Mouse (Mus musculus) kidney, postnatal 14 days (tissue): ENCODE data around the gene Msi1.

Experiments
- DNase-seq: peaks from one replicate; pipeline ENCODE4 v3.0.0; 2022; ENCODE audit warnings: mixed read lengths

Msi1 gene

DNA sequence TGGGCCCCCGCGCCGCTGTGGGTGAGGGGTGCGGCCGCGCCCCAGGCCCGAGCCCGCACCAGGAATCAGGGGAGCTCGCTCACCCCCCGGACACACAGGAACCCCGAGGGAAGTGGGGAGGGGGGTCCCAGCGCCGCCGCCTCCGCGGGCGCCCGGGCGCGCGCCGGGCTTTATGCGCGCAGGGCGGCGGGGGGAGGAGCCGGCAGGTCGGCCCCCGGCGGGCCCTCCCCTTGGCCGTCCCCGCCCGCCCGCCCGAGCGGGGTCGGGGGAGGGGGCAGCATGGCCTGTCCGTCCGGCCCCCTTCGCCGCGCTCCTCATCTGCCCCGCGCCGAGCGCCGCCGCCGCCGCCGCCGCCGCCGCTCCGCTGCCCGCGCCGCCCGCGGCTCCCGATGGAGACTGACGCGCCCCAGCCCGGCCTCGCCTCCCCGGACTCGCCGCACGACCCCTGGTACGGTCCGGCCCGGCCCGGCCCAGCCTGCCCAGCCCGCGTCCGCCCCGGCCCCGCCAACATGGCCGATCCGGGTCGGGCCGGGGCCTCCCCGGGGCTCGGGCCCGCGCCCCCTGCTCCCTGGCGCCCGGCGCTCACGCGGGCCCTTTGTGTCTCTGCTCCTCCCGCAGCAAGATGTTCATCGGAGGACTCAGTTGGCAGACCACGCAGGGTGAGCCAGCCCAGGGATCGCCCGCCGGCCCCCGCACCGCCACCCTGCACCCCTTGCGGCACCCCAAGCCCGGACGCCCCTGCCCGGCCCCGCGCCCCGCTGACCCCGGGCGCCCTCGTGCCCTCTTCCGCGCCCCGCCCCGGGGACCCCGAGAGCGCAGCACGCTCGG is at the start of gene Msi1:
Msi1 (plus strand) TSS at position 241 of the 828 bp plus-strand sequence.
- DNase-seq = peak; percentile 51

DNA sequence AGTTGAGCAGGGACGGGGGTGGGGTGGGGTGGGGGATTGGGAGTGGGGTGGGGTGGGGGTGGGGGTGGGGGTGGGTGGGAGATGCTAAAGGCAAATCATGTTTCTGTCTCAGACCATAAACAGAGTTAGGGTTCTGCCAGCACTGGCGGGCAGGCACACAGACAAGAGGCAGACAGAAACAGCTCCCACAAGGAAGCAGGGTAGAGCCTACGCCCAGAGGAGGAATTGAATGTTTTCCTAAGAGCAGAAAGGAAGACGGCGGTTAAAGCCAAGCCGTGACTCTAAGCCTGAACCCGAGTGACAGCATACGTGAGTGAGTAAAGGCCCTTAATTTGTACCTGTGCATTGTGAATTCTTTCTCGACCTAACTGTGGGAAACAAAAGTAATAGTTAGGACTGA is 37.5 kb upstream of the Msi1 start:
- DNase-seq = no peak

DNA sequence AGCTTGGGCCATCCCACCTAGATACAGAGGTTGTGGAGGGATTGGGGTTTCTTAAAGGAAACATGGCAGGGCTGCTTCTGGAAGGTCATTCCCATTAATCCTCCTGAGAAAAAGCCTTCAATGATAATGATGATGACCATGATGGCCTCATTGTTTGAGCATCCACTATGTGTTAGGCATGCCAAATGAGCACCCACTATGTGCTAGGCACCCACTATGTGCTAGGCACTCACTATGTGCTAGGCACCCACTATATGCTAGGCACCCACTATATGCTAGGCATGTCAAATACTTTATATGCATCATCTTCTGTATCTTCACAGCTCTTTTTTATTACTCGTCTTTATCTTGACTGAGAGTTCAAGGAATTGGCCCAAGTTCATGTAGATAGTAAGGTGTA is 36.4 kb upstream of the Msi1 start:
- no peak for DNase-seq

DNA sequence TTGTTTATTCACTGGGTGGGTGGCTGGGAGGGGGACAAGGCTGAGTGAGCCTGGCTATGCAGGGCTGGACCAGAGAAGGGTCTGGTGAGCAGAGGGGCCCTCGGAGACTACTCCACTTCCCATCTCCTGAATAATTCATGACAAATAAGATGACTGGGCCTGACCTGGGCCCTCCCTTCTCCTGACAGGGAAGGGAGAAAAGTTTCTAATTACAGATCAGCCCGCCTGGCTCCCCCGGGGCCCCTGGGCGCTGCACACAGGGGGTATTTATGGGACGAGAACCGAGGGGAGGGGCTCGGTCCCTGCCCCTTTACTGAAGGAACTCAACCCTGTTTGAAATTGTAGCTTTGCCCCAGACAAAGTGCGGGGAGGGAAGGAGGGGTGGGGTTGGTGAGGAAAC is 35.2 kb upstream of the Msi1 start:
- no peak for DNase-seq

DNA sequence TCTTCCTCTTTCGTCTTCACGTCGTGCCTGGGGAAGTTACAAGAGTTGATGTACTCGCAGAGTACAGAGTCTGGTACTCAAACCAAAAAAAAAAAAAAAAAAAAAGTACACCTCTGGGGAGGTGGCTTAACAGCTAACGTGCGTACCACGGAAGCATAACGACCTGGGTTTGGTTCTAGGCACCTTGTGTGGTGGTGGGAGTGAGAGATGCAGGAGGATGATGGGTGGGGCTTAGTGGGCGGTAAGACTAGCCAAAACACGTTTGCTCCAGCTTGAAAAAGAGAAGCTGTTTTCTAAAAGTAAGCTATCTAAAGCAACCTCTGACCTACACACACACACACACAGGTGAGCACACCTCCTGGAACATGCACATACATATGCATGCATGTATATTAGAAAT is 34.6 kb upstream of the Msi1 start:
- no peak for DNase-seq

DNA sequence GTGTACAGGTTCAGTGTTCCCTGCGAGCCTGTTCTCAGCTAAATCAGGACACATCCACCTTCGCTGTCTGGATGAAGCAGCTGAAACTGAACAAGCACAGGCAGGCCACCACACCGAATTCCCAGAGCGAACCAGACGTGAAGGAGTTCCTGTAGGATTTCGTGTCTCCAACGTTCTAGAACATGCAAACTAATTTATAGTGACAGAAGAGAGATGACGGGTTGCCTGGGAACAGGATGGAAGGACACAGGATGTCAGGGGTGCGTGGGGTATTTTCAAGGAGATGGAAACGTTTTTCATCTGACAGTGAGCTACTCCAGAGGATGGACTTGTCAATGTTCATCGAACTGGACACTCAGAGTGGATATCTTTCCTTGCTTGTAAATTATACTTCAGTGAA is 32.7 kb upstream of the Msi1 start:
- no peak for DNase-seq

DNA sequence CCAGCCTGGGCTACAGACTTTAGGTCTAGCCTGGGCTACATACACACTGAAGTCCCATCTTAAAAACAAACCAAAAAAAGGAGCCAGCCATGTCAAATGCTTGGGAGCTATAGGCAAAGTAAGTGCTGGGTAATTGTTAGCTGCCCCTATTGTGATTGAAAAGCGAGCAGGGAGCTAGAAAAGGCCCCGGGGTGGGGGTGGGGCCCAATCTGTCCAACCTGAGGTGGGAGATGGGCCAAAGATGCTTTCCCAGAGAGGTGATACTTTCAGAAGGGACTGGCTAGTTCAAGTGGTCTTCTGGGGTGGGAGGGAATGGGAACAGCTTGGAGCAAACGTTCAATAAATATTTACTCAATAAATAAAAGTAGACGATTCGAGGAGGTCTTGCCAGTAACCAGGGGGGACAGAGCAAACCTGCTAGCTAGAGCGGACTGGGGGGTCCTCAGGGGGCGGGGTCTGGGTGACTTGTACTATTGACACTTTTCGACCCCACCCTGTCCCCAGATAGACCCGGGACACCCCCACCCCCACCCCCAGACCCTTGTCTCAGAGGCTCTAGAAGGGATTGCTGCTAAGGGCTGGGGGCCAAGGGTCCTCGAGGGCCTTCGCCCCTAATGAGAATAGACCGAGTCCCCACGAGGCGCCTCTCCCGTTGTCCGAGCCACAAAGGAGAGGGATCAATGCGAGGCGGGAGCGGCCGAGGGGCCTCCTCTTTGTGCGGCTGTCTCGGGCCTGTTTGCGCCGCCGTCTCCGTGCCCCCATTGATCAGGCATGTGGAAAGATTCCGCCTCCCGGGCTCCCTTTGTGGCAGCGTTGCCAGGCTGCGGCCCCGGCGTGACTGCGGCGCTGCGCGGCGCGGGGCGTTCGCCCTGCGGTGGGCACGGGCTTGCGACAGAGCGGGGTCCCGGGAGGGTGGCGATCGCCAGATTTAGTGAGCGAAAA is 31.3 kb upstream of the Msi1 start:
- DNase-seq = no peak

DNA sequence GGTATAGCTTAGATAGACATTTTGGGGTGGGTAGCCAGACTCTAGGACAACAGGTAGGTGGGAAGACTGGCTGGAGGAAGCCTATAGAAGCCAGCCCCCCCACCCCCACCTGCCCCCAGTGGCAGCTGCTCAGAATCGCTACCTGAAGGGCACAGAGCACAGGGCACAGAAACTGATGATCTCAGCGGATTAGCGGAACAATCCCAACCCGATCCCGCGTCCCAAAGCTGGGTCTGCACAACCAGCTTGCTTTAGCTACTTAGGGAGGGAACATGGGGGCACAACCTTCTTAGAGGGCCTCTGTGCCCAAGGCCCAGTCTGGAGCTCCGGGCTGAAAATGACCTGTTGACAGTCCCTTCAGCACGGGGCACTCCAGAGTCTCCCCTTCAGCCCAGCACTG is 27.3 kb upstream of the Msi1 start:
- DNase-seq = no peak

DNA sequence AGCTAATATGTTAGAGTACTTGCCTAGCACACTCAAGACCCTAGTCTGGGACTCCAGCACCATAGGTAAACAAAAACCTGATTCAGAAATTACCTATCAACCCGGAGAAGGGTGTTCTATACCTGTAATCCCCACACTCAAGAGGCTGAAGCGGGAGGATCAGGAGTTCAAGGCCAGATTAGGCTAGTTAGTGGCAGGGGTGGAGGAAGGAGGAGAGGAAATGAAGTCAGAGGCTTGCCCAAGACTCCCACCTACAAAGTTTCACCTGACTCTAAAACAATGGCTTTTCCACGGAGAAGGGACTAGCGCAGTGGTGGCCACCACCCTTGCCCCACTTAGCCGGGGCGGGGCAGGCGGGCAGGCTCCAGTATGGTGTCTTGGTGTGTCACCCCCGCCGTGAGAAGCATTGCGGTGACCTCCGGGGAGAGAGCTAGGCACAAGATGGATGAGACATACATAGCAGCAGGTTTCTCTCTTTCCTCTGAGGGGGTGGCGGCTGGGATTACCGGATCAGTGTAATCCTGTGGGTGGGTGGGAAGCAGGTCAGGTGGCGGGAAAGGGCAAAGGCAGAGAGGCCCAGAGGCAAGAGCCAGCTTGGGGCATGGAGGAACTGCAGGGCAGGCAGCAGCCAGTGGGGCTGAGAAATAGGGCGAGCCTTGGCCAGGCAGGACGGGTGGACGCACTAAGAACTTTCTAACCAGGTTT is 25.8 kb upstream of the Msi1 start:
- DNase-seq = no peak

DNA sequence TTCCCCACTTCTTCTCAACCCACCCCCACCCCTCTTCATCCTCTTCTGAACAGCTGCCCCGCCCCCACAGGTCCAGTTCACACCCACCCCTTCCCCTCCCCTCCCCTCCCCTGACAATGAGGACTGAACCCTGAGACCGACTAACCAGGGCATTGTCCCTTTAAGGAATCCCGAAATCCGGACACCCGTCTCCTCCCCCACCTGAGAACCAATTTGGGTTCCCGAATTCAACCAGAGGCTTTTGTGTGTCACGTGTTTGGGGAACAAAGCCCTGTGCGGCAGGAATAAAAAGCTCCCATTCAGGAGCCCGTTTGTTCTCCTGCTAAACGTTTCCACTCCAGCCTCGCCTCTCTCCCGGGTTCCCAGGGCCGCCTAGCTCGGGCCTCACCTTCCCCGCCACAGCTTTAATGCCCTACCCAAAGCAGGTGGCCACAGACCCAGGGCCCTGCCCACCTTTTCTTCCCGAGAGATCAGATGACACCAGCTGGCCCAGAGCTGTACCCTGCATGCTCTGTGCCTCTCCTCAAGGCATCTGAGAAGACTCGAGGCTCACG is 25.1 kb upstream of the Msi1 start:
- no peak for DNase-seq

DNA sequence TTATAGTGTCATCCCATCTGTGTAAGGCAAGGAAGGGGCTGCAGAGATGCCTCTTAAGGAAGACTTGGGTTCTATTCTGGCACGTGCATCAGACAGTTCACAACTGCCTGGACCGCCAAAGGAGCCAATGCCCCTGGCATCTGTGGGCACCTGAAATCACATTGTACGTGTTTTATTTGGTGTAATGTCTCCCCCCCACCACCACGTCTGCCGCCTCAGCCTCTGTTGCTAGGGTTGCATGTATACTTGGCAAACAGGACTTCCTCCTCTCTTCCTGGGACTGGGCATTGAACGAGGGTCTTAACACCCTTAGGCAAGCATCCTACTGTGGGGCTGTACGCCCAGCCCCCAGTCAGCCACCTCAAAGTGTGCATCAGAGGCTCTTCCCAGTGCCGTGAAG is 24.2 kb upstream of the Msi1 start:
- no peak for DNase-seq

DNA sequence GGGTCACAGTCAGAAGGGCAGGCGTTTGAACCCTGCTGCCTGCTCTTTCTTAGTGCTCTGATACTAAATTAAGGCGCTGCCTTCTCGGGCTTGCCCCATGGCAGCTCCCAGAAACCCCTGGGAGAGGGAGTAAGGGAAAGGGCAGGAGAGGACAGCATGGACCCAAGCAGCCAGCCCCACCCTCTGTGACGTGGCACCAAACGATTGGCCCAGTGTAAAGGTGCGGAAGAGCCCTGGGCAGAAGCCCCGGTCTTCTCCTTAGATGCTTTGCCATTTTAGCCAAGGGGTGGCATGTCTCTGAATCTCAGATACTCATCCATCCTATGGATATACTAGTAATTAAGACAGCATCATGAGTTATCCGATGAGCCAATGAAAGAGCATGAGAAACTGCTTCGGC is 21.3 kb upstream of the Msi1 start:
- DNase-seq = peak; percentile 29

DNA sequence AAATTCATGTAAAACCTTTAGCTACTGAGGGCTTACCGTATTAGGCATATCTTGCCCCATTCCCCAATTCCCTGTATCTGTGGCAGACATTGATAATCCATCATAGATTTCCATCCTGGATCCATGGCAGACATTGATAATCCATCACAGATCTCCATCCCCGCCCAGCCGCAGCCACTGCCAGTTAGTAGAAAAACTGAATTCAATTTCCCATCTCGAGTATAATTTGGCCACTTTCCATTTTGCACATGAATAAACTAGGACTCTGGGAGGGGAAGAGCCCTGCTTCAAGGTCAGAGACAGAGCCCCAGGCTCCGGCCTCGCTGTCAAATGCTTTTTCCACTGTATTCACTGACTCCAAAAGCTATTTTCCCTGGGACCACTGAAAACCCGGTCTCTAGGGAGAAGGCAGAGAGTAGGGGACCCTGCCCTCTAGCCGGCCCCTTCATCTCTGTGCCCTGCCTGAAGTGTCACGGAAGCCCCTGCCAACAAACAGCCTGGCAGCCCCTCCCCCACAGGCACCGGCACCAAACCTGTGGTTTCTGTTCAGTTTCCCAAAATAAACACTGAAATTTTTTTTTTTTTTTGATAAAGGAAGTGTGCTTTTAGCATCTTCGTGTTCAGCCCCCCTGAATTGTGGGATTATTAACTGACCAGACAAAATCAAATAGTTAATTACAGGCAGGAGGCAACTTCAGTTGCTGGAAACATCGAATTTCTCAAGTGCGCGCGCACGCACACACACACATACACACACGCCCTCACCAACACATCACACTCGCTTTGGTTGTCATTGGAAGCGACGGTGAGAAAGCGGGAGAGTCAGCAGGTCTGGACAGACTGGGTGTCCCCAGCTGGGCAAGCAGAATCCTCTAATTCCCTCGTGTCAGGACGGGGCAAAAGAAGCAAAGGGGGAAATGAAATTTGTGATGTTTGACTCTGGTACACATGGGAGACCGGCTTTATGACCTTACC is 14.0 kb upstream of the Msi1 start:
- no peak for DNase-seq

DNA sequence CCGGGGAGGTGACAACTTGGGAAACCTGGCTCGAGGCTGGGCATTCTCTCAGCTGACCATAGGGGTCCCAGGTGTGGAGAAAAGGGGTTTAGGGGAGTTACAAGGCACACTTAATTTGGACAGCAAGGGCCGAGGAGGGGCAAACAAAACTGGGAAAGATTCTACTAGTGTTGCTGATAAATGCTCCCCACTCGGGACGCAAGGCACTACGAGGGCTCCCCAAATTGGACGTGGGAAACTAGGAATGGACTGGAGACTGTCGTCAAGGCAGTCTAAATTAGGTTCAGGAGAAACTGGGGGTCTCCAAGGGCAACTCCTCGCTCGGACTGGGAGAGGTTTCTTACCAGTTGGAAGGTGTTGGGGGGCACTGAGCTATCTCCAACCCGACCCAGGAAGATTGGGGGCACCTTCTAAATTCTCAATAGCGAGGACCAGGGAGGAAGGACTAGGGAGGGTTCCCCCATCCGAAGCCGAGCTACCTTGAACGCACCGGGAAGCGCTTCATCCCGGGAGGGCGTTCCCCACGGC is 504 bp upstream of the Msi1 start:
- DNase-seq = no peak

DNA sequence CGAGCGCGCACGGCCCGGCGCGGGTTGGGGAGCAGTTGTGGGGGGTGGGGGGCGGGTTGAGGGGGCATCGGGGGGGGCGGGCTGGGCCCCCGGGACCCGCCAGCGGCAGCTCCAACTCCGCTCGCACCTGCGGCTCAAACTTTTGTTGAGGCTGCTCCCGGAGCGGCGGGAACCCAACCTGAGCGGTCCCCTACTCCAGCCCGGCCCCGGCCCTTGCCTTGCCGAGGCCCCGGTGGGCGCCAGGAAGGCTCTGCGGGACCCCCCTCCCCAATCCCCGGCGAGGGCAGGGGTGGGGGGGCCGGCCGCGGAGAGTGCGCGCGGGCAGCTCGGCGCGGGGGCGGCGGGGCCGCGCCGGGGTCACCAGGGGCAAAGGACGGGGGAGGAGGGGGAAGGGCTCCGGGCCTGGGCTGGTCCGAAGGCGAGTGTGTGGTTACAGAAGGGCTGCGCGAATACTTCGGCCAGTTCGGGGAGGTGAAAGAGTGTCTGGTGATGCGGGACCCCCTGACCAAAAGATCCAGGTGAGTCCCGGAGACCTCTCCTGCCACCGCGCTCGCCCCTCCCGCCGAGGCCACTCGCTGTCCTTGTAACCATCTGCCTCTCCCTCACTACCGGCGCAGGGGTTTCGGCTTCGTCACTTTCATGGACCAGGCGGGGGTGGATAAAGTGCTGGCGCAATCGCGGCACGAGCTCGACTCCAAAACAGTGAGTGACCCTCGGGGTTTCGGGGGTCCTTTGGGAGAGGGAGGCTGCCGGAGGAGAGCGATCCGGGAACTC is 975 bp downstream of the Msi1 start:
- peak; percentile 18 for DNase-seq

DNA sequence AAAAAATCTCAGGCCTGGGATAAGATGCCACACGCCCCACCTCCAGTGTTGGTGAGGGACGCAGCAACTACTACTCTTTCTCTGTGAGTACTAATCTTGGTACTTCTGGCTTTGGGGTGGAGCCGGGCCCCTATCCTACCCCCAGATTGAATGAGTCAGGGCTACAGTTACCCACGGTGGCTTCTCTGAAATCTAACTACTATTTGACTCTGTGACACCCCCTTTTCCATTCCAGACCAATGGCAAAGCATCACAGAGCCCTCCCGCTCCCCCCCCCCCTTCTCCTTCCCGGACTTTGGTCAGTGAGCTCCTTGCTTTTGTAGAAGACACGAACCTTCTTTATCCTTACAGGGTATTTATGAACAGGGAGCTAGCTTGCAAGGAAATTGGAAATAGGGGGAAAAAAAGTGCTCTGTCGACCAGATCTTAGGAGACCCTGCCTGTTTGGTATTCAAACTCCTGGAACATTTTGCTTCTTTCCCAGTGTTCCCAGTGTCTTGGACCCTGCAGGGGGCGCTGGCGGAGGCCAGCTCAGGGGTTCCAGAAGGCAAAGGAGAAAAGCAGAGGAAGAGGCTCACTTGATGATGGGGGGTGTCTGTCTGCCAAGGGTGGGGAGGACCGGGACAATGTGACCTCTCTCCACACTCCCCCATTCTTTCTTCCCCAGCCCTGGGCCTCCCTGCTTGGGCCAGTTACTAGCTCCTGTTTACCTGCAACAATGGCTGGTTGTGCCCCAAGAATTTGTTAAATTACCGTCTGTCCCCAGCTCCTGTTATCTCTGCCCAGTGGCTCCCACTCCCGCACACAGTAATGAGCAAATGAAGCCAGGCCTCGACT is 1.9 kb downstream of the Msi1 start:
- DNase-seq = peak; percentile 17

DNA sequence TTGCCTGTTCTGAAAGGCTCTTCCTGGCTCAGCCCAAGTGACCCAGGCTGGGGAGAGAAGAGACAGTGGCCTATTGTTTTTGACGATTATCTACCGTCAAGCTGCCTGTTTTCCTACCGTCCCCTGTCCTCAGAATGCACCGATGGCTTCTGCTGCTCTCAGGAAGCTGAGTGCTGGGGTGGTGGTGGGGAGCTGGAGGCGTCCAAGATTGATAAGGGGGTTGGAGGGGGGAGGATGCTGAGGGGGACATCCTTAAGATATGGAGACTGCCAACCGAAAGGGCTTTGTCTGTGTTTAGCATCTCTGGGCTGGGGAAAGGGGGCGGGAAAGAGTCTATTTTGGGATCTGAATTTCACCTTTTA is 2.5 kb downstream of the Msi1 start:
- DNase-seq = no peak

DNA sequence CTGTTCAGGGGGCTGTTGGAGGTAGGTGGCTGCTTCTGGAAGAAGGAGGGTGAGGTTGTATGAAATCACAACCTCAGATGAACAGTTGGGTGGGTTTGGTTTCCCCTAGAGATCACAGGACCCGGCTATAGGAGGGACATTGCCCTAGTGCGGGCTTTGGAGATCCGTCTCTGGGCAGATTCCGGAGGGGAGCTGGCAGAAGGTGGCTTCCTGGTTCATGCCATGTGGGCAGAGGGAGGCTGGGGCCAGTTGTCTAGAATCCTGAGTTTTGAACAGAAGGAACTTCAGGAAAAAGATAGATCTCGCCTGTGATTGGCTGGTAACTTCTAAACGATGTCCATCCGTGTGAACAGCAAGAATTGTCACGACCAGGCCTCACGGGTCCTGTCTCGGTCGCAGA is 3.0 kb downstream of the Msi1 start:
- no peak for DNase-seq

DNA sequence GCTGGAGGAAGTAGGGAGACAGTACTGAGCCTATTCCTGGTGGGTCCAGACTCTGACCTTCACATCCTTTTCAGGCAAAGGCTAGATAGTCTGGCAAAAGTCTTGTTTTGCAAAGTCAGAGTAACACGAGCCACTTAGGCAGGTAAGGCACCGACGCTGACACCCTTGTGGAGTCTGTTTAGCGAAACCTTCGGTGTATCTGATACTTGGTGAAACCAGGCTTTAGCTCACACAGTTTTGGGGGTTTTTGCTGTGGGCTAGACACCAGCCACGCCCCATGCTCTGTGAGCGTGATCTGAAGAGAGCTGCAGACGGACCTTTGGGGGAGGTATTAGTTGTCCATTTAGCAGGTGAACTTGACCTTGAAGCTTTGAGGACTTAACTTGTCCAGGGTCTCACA is 3.8 kb downstream of the Msi1 start:
- no peak for DNase-seq
